Mouse (Mus musculus) kidney, adult 18-20 months (tissue): ENCODE measurements around the gene Cotl1.
A peak's percentile ranks its signal among the peaks of the same experiment; 100 is the strongest.

Source experiments
- DNase-seq: peaks from one replicate; pipeline ENCODE4 v3.0.0; 2021

Gene Cotl1

DNA sequence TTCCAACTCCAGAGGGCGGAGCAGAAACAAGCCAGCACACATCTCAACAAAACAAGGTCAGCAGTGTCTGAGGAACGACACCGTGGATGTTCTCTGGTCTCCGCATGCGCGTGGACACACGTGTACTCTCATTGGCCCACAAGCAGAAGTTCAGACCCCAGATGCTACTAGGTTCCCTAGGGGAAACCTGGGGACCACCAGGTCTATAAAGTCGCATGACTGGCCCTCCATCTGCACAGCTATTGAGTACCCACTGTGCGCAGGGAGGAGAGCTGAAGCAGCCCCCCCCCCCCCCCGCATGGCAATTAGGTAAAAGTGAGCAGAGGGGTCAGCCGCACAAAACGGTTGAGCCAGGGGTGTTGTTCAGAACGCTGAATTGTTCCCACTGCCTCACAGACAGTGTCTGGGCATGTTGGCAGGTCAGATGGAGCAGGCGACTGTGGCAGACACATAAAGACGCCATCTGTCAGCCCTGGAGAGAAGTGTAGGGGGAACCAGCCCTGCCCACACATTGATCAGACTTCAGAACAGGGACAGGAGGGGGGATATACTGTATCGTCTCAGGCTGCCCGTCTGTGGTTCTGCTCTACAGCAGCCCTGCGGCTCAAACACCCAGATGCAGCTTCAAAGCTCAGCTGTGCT is 54.5 kb downstream of the Cotl1 start:
- DNase-seq = no peak

DNA sequence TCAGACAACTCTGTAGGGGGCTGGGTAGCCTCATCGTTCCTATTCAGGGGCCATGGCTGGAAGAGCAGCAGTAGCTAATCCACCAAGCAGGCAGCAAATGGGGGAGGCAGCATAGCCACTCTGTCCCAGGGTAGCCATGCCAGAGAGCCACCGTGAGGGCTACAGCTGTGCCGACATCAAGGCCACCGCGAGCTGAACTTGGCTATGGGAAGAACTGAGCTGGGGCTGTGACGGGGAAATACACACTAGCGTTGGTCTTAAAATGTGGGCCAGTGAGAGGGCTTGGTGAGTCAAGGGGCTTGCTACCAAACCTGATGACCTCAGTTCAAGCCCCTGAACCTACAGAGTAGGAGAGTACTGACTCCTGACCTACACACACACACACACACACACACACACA is 55.7 kb downstream of the Cotl1 start:
- no peak for DNase-seq

DNA sequence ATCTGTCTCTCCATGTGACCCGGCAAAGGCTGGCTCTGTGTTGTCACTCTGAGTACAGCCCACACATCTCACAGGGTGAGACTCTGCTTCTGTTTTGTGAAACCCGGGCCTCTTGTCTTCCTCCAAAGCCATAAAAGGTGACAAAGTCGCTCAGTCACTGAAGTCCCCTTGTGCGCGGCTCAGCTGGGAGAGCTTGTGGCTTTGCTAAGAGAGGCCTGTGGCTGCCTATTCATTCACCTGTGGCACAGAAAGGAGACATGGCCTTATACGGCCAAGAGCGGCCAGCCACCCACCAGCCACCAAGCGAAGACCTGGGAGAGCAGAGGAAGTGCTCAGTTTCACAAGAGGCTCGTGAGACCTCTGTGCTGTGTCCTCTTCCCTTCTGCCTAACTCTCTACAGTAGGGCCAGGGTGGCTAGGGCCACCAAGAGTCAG is 56.2 kb downstream of the Cotl1 start:
- no peak for DNase-seq

DNA sequence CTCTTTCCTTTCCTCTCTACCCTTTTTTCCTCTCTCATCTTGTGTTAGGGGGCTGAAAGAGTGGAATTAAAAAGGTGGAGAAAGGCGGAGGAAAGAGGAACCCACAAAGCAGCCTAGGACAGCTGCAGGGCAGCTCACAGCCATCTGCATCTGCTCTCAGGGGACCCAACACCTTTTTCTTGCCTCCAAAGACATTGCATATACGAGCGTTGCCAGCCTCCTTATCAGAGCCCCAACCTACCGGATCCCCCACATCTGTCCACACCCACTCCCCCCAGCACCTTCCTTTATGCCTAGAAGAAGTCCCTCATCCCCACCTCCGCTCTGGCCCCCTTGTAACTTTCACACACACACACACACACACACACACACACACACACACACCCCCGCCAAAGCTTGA is 56.8 kb downstream of the Cotl1 start:
- no peak for DNase-seq

DNA sequence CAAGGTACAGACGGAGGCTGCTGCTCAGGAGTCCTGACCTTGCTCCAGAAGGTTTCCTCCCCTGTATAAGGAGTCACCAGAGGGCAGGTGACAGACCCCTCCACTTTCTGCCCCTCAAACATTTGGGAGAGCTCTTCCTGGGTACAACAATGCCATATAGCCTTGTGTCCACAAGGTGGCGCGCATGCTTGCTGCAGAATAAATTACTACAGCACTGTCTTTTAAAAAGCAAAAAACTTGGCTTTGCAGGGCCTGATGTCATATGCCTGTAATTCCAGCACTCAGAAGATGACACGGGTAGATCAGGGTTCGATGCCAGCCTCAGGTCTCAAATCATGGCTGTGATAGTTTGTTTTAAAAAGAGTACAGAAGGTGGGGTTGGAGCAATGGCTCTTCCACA is 57.6 kb downstream of the Cotl1 start:
- DNase-seq = peak; percentile 80

DNA sequence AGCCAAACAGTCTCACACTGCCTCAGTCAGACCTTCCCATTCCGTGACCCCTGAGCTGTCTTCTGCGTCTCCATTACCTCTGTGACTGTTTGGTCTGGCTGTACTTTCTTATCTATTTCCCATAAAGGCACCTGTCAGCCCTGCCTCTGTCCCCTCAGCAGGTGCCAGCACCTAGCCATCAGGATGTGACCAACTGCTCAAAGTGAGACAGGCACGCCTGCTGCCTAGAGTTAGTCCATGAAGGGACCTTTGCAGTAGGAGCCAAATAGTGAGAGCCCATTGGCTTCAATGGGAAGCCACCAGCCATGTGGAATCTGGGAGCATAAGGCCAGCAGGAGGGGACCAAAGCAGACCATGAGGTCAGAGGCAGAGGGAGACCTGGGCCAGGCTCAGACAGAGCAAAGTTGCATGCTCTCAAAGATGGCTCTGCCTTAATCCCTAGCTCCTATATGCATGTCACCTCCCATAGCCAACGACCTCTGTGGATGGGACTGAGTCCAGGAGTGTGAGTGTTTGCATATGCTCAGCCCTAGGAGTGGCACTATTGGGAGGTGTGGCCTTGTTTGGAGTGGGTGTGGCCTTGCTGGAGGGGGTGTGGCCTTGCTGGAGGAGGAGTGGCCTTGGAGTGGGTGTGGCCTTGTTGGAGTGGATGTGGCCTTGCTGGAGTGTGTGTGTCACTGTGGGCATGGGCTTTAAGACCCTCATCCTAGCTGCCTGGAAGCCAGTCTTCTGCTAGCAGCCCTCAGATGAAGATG is 59.1 kb downstream of the Cotl1 start:
- peak; percentile 32 for DNase-seq

DNA sequence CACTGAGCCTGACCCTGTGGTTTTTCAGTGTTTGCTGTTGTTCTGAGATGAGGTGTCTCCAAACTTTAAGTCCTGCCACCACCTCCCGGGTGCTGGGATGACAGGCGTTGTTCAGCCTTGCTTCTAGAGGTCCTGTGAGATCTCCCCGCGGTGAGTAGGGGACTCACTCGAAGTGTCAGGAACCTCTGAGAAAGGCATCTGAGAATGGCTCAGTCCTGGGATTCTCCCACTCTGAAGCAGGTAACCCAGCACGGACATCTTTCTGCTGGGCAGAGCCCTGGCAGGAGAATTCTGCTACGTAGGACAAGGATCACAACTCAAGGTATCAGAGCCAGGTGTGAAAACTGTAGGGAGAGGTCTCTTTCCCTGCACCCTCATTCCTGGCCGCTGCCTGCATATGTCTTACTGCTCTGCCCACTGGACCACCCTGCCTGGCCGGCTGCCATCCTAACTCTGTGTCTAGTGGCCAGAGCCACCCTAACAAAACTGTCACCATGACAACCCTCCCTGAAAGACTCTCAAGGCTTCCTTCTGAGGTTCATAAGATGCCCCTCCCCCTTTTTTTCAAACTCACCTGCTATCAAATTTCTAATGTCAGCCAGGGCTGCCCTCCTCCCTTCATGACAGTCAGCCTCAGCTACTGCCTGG is 59.8 kb downstream of the Cotl1 start:
- DNase-seq = no peak

DNA sequence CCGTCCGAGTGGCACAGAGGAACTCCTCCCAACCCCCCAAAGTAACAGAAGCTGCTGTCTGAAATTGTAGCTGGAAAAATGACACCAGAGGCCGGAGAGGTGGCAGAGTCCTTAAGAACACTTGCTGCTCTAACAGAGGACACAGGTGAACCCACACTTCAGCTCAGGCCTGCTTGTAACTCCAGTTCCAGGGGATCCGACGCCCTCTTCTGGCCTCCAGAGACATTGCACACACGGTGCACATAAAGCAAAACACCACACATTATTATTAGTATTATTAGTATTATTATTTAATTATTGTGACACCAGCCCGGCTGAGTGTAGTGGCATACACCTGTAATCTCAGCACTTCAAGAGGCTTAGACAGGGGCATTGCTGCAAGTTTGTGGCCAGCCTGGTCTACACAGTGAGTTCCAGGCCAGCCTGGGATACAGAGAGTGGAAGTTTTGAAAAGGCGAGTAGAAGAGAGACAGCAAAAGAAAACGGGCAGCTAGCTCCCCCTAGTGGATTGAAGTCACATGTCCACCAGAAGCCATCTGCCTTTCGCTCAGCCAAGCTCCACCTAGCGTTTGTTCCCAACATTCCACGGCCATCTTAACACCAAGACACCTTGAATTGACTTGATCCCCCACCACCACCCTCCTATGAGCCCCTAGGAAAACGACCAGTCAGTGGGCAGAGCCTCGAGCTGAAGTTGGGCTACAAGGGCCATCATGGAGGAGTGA is 61.2 kb downstream of the Cotl1 start:
- DNase-seq = peak; percentile 84

DNA sequence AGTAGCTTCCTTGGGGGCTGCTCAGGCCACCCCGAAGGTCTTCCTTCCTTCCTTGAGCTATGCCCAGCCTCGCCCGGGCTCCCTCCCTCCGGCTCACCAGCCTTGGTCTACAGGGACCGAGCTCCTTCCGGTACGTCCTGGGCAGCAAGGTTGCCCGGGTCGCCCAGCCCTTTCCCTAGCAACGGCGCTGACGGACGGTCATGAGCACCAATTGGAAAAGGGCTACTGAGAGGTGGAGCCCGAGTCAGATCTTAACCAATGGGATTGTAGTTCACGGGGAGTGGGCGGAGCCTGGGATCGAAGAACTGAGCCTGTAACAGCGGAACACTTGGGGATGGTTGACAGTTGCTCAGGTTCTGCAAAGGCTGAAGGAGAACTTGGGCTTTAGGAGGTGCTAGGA is 62.1 kb downstream of the Cotl1 start, which contains the start of gene Tldc1:
Gene Tldc1 (minus strand): TSS at position 154 of the 400 bp plus-strand sequence.
- peak; percentile 100 for DNase-seq

DNA sequence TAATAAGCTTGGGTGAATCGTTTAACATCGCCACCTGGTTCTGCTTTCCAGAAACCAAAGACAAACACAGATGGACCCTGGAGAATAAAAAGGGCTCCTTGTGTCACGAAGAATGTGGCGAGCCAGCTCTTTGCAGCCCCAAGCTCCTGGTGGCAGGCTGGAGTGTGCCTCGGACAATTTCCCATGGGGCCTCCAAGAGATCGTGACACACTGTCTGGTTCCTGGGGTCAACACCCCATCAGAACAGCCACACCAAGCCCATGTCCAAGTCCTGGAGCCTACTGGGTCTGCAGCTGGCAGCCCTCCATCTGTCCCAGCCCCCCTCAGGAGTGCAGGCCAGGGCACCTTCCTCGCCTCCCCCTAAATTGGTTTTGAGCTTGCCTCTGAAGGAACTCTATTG is 62.6 kb downstream of the Cotl1 start:
- DNase-seq = no peak

DNA sequence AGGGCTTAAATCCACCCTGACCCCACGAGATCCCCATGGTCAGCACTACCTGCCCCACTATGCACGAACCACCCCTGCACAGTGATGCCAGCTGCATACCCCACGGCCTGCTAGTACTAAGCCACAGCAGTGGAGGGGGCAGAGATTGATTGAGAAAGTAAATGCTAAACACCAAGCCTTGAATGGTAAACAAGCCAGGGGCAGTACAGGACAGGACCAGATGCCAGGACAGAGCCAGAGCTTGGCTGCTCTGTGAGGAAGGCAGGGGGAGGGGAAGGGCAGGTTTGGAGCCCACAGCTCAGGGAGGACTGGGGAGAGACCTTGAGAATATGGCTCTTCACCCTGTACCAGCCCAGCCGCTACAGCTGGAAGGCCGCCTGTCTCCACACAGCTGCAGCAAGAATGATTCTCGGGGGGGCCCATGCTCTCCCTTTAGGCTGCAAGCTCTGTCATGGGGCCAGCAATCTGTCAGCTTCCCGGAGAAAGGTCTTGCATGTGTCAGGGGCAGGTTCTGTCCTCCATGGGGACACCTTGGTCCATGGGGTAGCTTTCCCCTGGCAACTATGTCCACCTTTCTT is 63.6 kb downstream of the Cotl1 start:
- no peak for DNase-seq

DNA sequence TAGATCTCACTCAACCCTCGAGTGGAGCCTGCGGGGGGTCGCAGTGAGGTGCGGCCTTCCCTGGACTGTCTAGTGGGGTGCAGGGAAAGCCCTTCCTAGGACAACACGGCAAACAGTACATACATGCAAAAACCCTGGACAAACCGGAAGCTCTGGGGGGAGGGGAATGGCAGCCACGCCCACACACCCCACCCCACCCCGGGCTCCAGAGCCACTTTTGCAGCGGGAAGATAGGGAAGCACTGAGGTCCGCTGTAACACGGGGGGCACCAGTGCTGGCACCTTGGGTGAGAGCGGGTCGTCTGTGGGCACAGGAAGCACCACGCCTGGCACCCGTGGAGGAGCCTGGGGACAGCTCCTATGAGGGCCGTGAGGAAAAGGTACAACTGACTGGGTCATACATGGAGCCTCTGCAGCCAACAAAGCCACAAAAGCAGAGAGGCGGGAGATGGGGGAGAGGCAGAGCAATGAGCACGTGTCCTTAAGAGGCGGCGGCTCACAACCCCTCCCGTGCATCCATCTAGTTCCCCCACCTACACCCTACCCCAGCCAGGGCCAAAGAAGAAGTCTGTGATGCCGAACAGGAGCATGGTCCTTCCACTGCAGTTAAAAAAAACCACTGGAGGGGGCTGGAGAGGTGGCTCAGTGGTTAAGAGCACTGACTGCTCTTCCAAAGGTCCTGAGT is 74.4 kb downstream of the Cotl1 start:
- no peak for DNase-seq

DNA sequence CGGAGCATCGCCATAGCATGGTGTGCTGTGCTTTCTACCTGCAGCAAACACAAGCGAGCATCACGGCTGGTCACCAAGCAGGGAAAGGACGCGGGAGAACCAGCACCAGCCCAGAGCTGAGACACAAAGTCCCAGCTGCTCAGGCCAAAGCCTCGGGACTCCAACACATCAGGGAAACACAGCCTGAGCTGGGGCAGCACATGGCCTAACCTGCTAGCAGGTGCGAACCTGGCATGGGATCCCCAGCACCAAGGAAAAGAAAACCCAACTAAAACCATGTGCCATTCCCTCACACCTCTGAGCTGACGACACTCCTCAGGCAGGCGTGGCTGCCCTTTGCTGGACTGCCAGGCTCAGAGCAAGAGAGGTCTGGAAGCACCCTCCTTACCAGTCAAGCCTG is 75.0 kb downstream of the Cotl1 start:
- no peak for DNase-seq

DNA sequence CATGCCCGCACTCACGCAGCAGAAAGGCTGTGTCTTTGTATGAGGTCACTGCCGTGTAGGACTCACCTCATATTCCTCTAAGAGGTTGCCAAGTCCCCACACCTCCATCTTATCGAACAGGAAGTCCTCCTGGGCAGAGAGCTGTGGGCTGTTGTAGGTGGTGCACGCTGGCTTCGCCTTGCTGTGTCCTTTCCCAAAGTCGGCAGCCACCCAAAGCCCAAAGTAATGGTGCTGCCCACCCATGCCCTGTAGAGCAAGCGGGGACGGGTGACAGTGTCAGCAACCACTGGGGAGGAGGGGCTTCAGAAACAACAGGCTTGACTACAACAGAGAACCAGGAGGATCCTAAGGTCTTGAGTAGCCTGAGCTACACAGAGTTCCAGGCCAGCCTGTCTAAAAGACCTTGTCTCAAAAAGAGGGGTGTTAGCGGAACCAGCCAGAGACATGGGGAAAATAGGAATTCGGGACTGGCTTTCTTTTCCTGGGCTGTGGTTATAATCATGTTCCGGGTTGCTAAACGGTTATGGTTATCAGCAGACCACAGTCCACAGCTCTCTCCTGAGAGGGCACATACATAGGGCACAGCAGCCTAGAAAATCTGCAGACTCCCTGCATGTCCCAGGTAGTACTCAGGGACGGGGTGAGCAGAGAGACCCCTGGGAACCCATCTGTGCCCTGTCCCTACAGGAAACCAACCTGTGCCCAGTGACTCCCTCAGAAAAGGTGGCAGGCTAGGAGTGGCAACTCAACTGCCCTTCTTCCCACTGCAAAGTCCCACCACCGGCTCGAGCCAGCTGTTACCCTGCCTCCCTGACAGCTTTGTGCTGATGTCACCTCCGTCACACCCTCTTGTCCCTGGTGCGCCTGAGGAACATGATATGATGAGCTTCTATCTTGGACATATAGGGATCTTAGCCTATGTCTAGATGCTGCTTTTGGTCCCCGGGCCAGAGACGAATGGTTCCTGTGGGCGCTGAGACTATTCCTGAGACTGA is 77.8 kb downstream of the Cotl1 start:
- no peak for DNase-seq

DNA sequence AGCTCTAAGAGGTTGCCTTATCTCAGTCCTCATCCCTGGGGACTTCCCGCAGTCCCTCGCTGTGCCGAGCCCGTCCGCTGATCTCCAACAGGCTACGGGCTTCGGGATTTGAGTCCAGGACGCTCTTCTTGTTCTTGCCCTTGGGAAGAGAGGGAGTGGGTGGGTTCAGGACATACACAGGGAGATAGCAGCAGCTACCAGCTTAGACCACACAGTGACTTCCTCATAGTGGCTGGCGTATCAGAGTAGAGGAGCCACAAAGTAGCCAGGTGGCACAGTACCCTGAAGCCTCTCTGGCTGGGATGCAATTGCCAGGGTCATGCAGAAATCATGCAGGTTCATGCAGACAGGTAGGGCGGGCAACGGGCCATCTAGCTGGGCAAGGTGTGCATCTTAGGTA is 78.7 kb downstream of the Cotl1 start:
- DNase-seq = no peak
